Mouse (Mus musculus): Measurements from ENCODE around the gene Ly6g5c. TPM values are rescaled to one million over a fixed set of nuclear protein-coding genes. Genes with fewer than 3 reads are reported as not detected.

The Ly6g5c gene
- total and polyA plus RNA-seq, 2 experiments from 2014 or later: not detected

GRCm38 (mm10) chr17:35154616-35155015, 46.5 kb downstream of the Ly6g5c start:
- Histone ChIP-seq H3K27me3 (ENCODE audit: insufficient read depth, low read length) (no peaks in the 10 kb centered on the region), H3K9ac (replicated peaks; ENCODE audit: low read length) (no peak overlapping the region), H3K4me3 (ENCODE audit: low read length) (no peak overlapping the region), H3K36me3 (ENCODE audit: insufficient read depth, low read length) (peaks cover 96% of the 10 kb centered on the region), H3K4me1 (ENCODE audit: insufficient read depth, low read length) (no peaks in the 10 kb centered on the region), H3K27ac (no peak overlapping the region), H3K9me3 (ENCODE audit: low read length) (no peaks in the 10 kb centered on the region), H3K4me2 (ENCODE audit: low read depth, low read length) (no peak overlapping the region)
- DNase-seq (ENCODE audit: low spot score) (no peak), ATAC-seq (no peak)
- no peak for TF ChIP-seq CTCF (IDR thresholded peaks at IDR 0.05; ENCODE audit: low read depth)
- 64% methylated on average over 7 of the region's 7 CpGs for WGBS

GRCm38 (mm10) chr17:35155451-35155850, 47.4 kb downstream of the Ly6g5c start:
- Histone ChIP-seq H3K4me1 (ENCODE audit: insufficient read depth, low read length) (no peaks in the 10 kb centered on the region), H3K4me2 (ENCODE audit: low read depth, low read length) (no peak overlapping the region), H3K4me3 (ENCODE audit: low read length) (no peak overlapping the region), H3K36me3 (ENCODE audit: insufficient read depth, low read length) (peaks cover 96% of the 10 kb centered on the region), H3K9ac (replicated peaks; ENCODE audit: low read length) (no peak overlapping the region), H3K27me3 (ENCODE audit: insufficient read depth, low read length) (no peaks in the 10 kb centered on the region), H3K9me3 (ENCODE audit: low read length) (no peaks in the 10 kb centered on the region), H3K27ac (no peak overlapping the region)
- WGBS: 84% methylated on average over 12 of the region's 12 CpGs
- ATAC-seq: no peak
- no peak for TF ChIP-seq CTCF (IDR thresholded peaks at IDR 0.05; ENCODE audit: low read depth)
- no peak for DNase-seq (ENCODE audit: low spot score)

GRCm38 (mm10) chr17:35156461-35157200, 48.6 kb downstream of the Ly6g5c start:
- DNase-seq (ENCODE audit: low spot score): no peak
- Histone ChIP-seq H3K9ac (replicated peaks; ENCODE audit: low read length) (no peak overlapping the region), H3K9me3 (ENCODE audit: low read length) (no peaks in the 10 kb centered on the region), H3K36me3 (ENCODE audit: insufficient read depth, low read length) (peaks cover 98% of the 10 kb centered on the region), H3K4me1 (ENCODE audit: insufficient read depth, low read length) (no peaks in the 10 kb centered on the region), H3K4me2 (ENCODE audit: low read depth, low read length) (no peak overlapping the region), H3K27ac (no peak overlapping the region), H3K27me3 (ENCODE audit: insufficient read depth, low read length) (no peaks in the 10 kb centered on the region), H3K4me3 (ENCODE audit: low read length) (no peak overlapping the region)
- 88% methylated on average over 33 of the region's 33 CpGs for WGBS
- TF ChIP-seq CTCF (IDR thresholded peaks at IDR 0.05; ENCODE audit: low read depth): no peak
- ATAC-seq: no peak

GRCm38 (mm10) chr17:35157254-35157653, 49.2 kb downstream of the Ly6g5c start:
- Histone ChIP-seq H3K4me2 (ENCODE audit: low read depth, low read length) (no peak overlapping the region), H3K9ac (replicated peaks; ENCODE audit: low read length) (no peak overlapping the region), H3K4me1 (ENCODE audit: insufficient read depth, low read length) (no peaks in the 10 kb centered on the region), H3K9me3 (ENCODE audit: low read length) (no peaks in the 10 kb centered on the region), H3K4me3 (ENCODE audit: low read length) (no peak overlapping the region), H3K27ac (no peak overlapping the region), H3K27me3 (ENCODE audit: insufficient read depth, low read length) (no peaks in the 10 kb centered on the region), H3K36me3 (ENCODE audit: insufficient read depth, low read length) (peaks cover 99% of the 10 kb centered on the region)
- no peak for ATAC-seq
- TF ChIP-seq CTCF (IDR thresholded peaks at IDR 0.05; ENCODE audit: low read depth): no peak
- 90% methylated on average over 8 of the region's 8 CpGs for WGBS
- no peak for DNase-seq (ENCODE audit: low spot score)

GRCm38 (mm10) chr17:35157661-35158175, 49.6 kb downstream of the Ly6g5c start:
- Histone ChIP-seq H3K36me3 (ENCODE audit: insufficient read depth, low read length) (peaks cover 94% of the 10 kb centered on the region), H3K4me3 (ENCODE audit: low read length) (no peak overlapping the region), H3K27me3 (ENCODE audit: insufficient read depth, low read length) (no peaks in the 10 kb centered on the region), H3K4me1 (ENCODE audit: insufficient read depth, low read length) (0 out of 2 replicates have a peak, but pooled peaks cover 3% of the 10 kb centered on the region), H3K27ac (no peak overlapping the region), H3K4me2 (ENCODE audit: low read depth, low read length) (no peak overlapping the region), H3K9me3 (ENCODE audit: low read length) (no peaks in the 10 kb centered on the region), H3K9ac (replicated peaks; ENCODE audit: low read length) (no peak overlapping the region)
- 89% methylated on average over 8 of the region's 8 CpGs for WGBS
- no peak for TF ChIP-seq CTCF (IDR thresholded peaks at IDR 0.05; ENCODE audit: low read depth)
- DNase-seq (ENCODE audit: low spot score): no peak
- ATAC-seq: no peak

- Histone ChIP-seq H3K27me3 (ENCODE audit: insufficient read depth, low read length) (no peaks in the 10 kb centered on the region), H3K36me3 (ENCODE audit: insufficient read depth, low read length) (peaks cover 81% of the 10 kb centered on the region), H3K27ac (no peak overlapping the region), H3K4me1 (ENCODE audit: insufficient read depth, low read length) (0 out of 2 replicates have a peak, but pooled peaks cover 3% of the 10 kb centered on the region), H3K9me3 (ENCODE audit: low read length) (no peaks in the 10 kb centered on the region), H3K4me2 (ENCODE audit: low read depth, low read length) (no peak overlapping the region), H3K9ac (replicated peaks; ENCODE audit: low read length) (no peak overlapping the region), H3K4me3 (ENCODE audit: low read length) (no peak overlapping the region)
- DNase-seq (ENCODE audit: low spot score) (no peak), ATAC-seq (no peak)
- 95% methylated on average over 16 of the region's 16 CpGs for WGBS
- TF ChIP-seq CTCF (IDR thresholded peaks at IDR 0.05; ENCODE audit: low read depth): no peak
Observed at GRCm38 (mm10) chr17:35158850-35159593, 50.9 kb downstream of the Ly6g5c start.
